Mouse (Mus musculus) ES-Bruce4 (cell line): ENCODE data around the gene Foxj2. TPM values are rescaled to one million over a fixed set of nuclear protein-coding genes. Genes with fewer than 3 reads are reported as not detected.

Source experiments
- H3K27ac ChIP-seq: 2 replicates; pipeline ENCODE4 v1.5.1; 2012; ENCODE audit warnings: low read length, inconsistent platforms; ENCODE audit not compliant: insufficient read depth
- H3K27me3 ChIP-seq: 2 replicates; pipeline ENCODE4 v1.6.1; 2012; ENCODE audit warnings: mild to moderate bottlenecking, low read length, inconsistent platforms; ENCODE audit not compliant: control insufficient read depth, poor library complexity, insufficient read depth, severe bottlenecking
- H3K36me3 ChIP-seq: 2 replicates; pipeline ENCODE4 v1.6.1; 2012; ENCODE audit warnings: inconsistent platforms, mild to moderate bottlenecking, low read length, moderate library complexity; ENCODE audit not compliant: control insufficient read depth, poor library complexity, insufficient read depth, severe bottlenecking
- H3K4me1 ChIP-seq: one replicate; pipeline ENCODE4 v1.8.1; 2011; ENCODE audit warnings: low read length; ENCODE audit not compliant: control insufficient read depth, insufficient read depth
- H3K4me3 ChIP-seq: 2 replicates; pipeline ENCODE4 v1.5.1; 2011; ENCODE audit warnings: low read depth, mild to moderate bottlenecking, low read length
- H3K9ac ChIP-seq: 2 replicates; pipeline ENCODE4 v1.6.1; 2012; ENCODE audit warnings: low read depth, mild to moderate bottlenecking, inconsistent platforms; ENCODE audit not compliant: poor library complexity, severe bottlenecking
- H3K9me3 ChIP-seq: replicated peaks from 2 replicates; pipeline ENCODE4 v1.6.1; 2012; ENCODE audit warnings: mild to moderate bottlenecking, low read length, inconsistent platforms; ENCODE audit not compliant: control insufficient read depth, poor library complexity, insufficient read depth, severe bottlenecking
- CTCF ChIP-seq: IDR thresholded peaks from one replicate; pipeline ENCODE4 v1.8.1; 2011; ENCODE audit warnings: low read depth, low read length
- EP300 ChIP-seq: IDR thresholded peaks from 2 replicates; pipeline ENCODE4 v1.6.1; 2011; ENCODE audit warnings: low read depth, low read length; ENCODE audit not compliant: insufficient read depth
- POLR2A ChIP-seq: IDR thresholded peaks from one replicate; pipeline ENCODE4 v1.8.1; 2011; ENCODE audit warnings: low read length; ENCODE audit not compliant: insufficient read depth
- polyA plus RNA-seq: library from polyadenylated mRNA; stranded (reverse); fragments of >200 nt; gene quantifications from 2 replicates; pipeline ENCODE4 v1.2.4, GENCODE M21; 2011; ENCODE audit warnings: low read depth; ENCODE audit not compliant: missing spikeins, insufficient read depth, insufficient read length

The Foxj2 gene
- polyA plus RNA-seq, 1 experiment = 10.9 TPM

DNA sequence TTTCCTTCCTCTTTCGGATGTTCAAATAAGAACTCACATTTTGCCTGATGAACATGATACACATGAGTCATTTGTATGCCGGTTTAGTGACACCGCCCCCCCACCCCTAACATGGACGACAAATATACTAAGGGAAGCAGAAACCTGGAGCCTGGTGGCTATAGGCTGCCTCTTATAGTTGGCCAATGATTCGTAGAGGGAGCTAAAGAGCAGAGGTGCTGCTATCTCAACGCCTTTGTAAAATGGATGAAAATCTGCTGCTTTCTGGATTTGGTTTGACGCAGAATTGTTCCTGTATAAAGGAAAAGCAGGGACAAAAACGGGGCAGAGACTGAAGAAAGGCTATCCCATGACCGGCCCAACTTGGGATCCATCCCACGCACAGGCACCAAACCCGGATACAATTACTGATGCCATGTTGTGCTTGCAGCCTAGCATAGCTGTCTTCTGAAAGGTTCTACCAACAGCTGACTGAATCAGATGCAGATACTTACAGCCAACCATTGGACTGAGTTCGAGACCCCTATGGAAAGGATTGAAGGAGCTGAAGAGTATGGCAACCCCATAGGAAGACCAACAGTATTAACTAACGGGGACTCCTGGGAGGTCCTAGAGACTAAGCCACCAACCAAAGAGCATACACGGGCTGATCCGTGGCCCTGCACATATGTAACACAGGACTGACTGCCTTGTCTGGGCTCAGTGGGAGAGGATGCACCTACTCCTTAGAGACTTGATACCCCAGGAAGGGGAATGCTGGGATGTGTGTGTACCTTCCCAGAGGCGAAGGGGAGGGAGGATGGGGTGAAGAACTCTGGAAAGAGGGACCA lies 7.7 kb upstream of the Foxj2 start:
- Histone ChIP-seq H3K4me3 (peak overlapping the region; percentile 59), H3K27ac (peak overlapping the region; percentile 84), H3K9me3 (no peaks in the 10 kb centered on the region), H3K4me1 (no peaks in the 10 kb centered on the region), H3K9ac (peak overlapping the region; percentile 88), H3K36me3 (no peaks in the 10 kb centered on the region), H3K27me3 (no peaks in the 10 kb centered on the region)
- TF ChIP-seq CTCF = no peak
- no peak for TF ChIP-seq POLR2A
- no peak for TF ChIP-seq EP300

GRCm38 (mm10) chr6:122812716-122813115 lies 7.0 kb upstream of the Foxj2 start:
- Histone ChIP-seq H3K36me3 (no peaks in the 10 kb centered on the region), H3K27ac (no peak overlapping the region), H3K27me3 (no peaks in the 10 kb centered on the region), H3K4me1 (no peaks in the 10 kb centered on the region), H3K9me3 (no peaks in the 10 kb centered on the region), H3K4me3 (no peak overlapping the region), H3K9ac (no peak overlapping the region)
- TF ChIP-seq POLR2A = no peak
- TF ChIP-seq EP300 = no peak
- no peak for TF ChIP-seq CTCF

DNA sequence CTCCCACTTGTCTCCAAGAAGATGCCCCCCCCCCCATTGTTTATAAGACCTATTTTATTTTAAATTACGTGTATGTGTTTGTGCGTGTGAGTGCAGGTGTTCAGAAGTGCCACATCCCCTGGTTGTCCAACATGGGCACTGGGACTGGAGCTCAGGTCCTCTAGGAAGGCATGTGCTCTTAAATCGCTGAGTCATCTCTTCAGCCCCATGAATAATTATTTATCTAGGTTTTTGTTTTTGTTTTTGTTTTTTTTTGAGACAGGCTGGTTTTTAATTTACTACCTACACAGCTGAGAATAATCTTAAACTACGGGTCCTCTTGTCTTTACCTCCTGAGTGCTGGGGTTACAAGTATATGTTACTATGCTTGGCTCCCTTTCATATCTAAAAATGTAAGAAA lies 6.1 kb upstream of the Foxj2 start:
- no peak for TF ChIP-seq EP300
- no peak for TF ChIP-seq CTCF
- TF ChIP-seq POLR2A = no peak
- Histone ChIP-seq H3K9ac (no peak overlapping the region), H3K9me3 (no peaks in the 10 kb centered on the region), H3K27me3 (no peaks in the 10 kb centered on the region), H3K4me1 (no peaks in the 10 kb centered on the region), H3K4me3 (no peak overlapping the region), H3K27ac (no peak overlapping the region), H3K36me3 (no peaks in the 10 kb centered on the region)

DNA sequence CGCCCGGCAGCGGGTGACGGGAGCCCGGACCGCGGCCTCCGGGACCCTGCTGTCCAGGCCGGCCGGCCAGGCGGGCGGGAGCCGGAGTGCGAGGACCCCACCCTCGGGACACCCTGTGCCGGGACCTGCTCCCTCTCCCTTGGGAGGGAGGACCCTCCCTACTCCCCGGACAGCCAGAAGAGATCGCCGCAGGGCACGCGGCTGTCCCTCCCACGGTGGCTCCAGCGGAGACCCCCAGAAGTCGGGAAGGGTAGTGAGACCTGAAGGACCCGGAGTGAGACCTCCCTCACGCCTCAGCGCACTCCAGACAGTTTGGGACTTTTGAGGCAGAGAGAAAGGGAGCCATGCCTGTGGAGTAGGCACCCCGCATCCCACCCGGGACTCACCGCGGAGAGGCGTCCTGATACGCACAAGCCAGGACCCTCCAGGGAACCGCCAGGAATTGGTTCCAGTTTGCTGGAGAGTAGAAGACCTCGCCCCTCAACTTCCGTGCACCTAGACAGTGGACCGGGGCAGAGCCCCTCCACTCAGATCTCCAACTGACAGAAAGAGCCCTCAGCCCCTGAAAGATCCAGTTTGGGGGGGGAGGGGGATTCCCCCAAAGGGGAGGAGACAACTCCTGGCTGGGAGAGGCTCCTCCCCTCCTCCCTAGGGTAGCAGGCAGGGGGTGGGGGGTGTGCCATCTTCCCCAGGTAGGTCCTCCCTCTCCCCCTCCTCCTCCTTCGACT lies 521 bp downstream of the Foxj2 start:
- Histone ChIP-seq H3K4me1 (no peaks in the 10 kb centered on the region), H3K27me3 (0 out of 2 replicates have a peak, but pooled peaks cover 1% of the 10 kb centered on the region), H3K9ac (peak overlapping the region; percentile 85), H3K36me3 (no peaks in the 10 kb centered on the region), H3K9me3 (no peaks in the 10 kb centered on the region), H3K27ac (no peak overlapping the region), H3K4me3 (peak overlapping the region; percentile 78)
- TF ChIP-seq EP300 = no peak
- no peak for TF ChIP-seq POLR2A
- no peak for TF ChIP-seq CTCF

- Histone ChIP-seq H3K9me3 (no peaks in the 10 kb centered on the region), H3K4me3 (peak overlapping the region; percentile 78), H3K9ac (no peak overlapping the region), H3K36me3 (no peaks in the 10 kb centered on the region), H3K4me1 (no peaks in the 10 kb centered on the region), H3K27me3 (0 out of 2 replicates have a peak, but pooled peaks cover 1% of the 10 kb centered on the region), H3K27ac (no peak overlapping the region)
- TF ChIP-seq CTCF (no peak), POLR2A (no peak), EP300 (no peak)
These were observed 1.3 kb downstream of the Foxj2 start for GRCm38 (mm10) chr6:122820799-122821650.
